Mouse (Mus musculus) limb, embryonic 14.5 days (tissue): ENCODE data around the gene Me3. TPM values are rescaled to one million over a fixed set of nuclear protein-coding genes. Genes with fewer than 3 reads are reported as not detected.

Experiments used
- ATAC-seq: fragments of 200-750 bp; cut with Nextera tagmentation; 2 replicates; pipeline ENCODE4 v1.8.0; 2017; ENCODE audit warnings: low read depth, moderate number of reproducible peaks, moderate TSS enrichment; ENCODE audit not compliant: low FRiP score
- DNase-seq: peaks from one replicate; pipeline ENCODE4 v3.0.0-alpha.2; 2015; ENCODE audit warnings: low spot score
- H3K27ac ChIP-seq: fragments of 300-500 bp; sonication (generic); replicated peaks from 2 replicates; pipeline ENCODE4 v1.5.1; 2014; ENCODE audit warnings: low read depth, mild to moderate bottlenecking, low read length, moderate library complexity, mixed read lengths
- H3K27me3 ChIP-seq: fragments of 300-500 bp; sonication (generic); 2 replicates; pipeline ENCODE4 v1.6.1; 2014; ENCODE audit warnings: low read length, mixed read lengths; ENCODE audit not compliant: control insufficient read depth, insufficient read depth
- H3K36me3 ChIP-seq: fragments of 300-500 bp; sonication (generic); 2 replicates; pipeline ENCODE4 v1.6.1; 2014; ENCODE audit warnings: mild to moderate bottlenecking, low read length, moderate library complexity, mixed read lengths; ENCODE audit not compliant: control insufficient read depth, insufficient read depth
- H3K4me1 ChIP-seq: fragments of 300-500 bp; sonication (generic); 2 replicates; pipeline ENCODE4 v1.6.1; 2014; ENCODE audit warnings: antibody characterized with exemption, low read length, mixed read lengths; ENCODE audit not compliant: control insufficient read depth, insufficient read depth
- H3K4me2 ChIP-seq: fragments of 300-500 bp; sonication (generic); replicated peaks from 2 replicates; pipeline ENCODE4 v1.6.1; 2014; ENCODE audit warnings: low read depth, mild to moderate bottlenecking, low read length, moderate library complexity; ENCODE audit not compliant: severe bottlenecking
- H3K4me3 ChIP-seq: fragments of 300-500 bp; sonication (generic); replicated peaks from 2 replicates; pipeline ENCODE4 v1.5.1; 2014; ENCODE audit warnings: low read length
- H3K9ac ChIP-seq: fragments of 300-500 bp; sonication (generic); 2 replicates; pipeline ENCODE4 v1.6.1; 2014; ENCODE audit warnings: mild to moderate bottlenecking, low read depth, low read length, moderate library complexity; ENCODE audit not compliant: severe bottlenecking
- H3K9me3 ChIP-seq: fragments of 300-500 bp; sonication (generic); 2 replicates; pipeline ENCODE4 v1.6.1; 2016; ENCODE audit warnings: low read length; ENCODE audit not compliant: control insufficient read depth
- POLR2A ChIP-seq: fragments of 200-500 bp; IDR thresholded peaks from 2 replicates; pipeline ENCODE4 v1.8.0; 2012; ENCODE audit warnings: inconsistent platforms, mild to moderate bottlenecking, moderate library complexity, borderline replicate concordance; ENCODE audit not compliant: insufficient read depth, insufficient read length; ENCODE audit errors: extremely low read depth
- WGBS: fragments of 180-500 bp; shearing (Covaris S2); extraction: QIAGEN DNeasy Blood & Tissue Kit; methylation state at CpG from one replicate; pipeline ENCODE4 v1.1.7; 2014; 5-methylcytosine and 5-hydroxymethylcytosine counted together
- polyA plus RNA-seq, 2 experiments: library from polyadenylated mRNA; depleted of rRNA in 1 of 2; stranded (reverse) in 1 of 2; unstranded in 1 of 2; fragments of >200 nt; fragmentation: Nextera tagmentation in 1 of 2; extraction: Ambion mirVana in 1 of 2; gene quantifications; 2 replicates each; pipeline versions ENCODE4 v1.2.1 to v1.2.3; 2012 to 2014

Me3 gene
- polyA plus RNA-seq, 2 experiments, result 1.3 to 2.1 TPM

DNA sequence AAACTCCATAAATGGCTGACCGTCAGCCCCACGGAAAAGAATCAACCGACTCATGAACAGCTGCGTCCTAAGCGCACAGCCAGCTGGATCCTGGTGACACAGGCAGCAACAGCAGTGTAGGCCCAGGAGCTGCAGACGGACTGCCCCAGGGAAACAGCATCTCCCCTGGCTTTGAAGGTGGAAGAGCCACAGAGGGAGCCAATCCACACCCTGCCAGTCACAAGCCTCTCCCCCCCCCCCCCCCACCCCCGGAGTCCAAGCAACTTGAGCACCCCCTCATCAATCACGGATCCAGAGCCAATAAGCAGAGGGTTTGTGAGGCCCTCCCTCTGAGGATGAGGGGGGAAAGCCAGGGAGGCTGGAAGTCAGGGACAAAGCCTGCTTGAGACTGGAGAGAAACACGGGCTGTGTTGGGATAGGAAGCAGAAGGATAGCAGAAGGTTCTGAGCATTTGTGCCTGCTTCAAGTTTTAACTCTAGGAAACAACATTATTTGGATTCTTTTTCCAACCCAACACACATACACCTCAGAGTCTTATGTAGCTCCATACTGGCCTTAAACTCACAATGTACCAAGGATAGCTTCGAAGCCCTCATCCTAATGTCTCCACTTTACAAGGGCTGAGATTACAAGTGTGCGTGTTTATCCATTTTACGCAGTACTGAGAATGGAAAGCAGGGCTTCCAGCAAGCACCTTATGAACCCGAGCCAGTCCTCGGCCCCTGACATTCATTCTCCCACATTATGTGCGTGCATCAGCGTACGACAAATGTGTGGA is 224.4 kb downstream of the Me3 start:
- Histone ChIP-seq H3K36me3 (no peaks in the 10 kb centered on the region), H3K9me3 (no peaks in the 10 kb centered on the region), H3K27me3 (no peaks in the 10 kb centered on the region), H3K27ac (no peak overlapping the region), H3K4me2 (0 out of 2 replicates have a peak overlapping the region, but pooled peaks have one; percentile 11), H3K4me3 (no peak overlapping the region), H3K9ac (no peak overlapping the region), H3K4me1 (peaks cover 6% of the 10 kb centered on the region)
- DNase-seq (peak; percentile 45), ATAC-seq (peak; percentile 77)
- 38% methylated on average over 17 of the region's 17 CpGs for WGBS
- TF ChIP-seq POLR2A, result no peak

DNA sequence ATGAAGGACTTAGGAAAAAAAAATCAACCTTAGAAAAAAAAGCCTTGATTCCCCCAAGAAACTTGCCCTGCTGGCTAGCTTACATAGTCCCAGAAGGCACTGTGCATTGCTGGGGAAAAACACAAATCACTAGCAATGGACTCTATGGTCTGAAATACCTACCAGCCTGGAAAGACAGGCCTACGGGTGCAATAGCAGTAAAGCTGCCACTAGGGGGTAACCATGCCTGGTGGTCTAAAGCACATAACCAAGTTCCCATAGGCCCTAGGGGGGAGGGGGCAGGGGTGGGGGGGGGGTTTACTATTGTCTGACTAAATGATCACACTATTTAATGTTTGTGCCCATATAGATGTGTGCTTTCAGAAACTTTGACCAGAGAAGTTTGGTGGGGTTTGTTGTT is 232.6 kb downstream of the Me3 start:
- WGBS, result 84% methylated on average over 1 of the region's 1 CpGs
- H3K4me2 ChIP-seq, result no peak overlapping the region
- H3K4me1 ChIP-seq, result no peaks in the 10 kb centered on the region
- H3K4me3 ChIP-seq, result no peak overlapping the region
- H3K27me3 ChIP-seq, result no peaks in the 10 kb centered on the region
- TF ChIP-seq POLR2A, result no peak
- H3K27ac ChIP-seq, result no peak overlapping the region
- no peaks in the 10 kb centered on the region for H3K36me3 ChIP-seq
- H3K9me3 ChIP-seq, result no peaks in the 10 kb centered on the region
- H3K9ac ChIP-seq, result no peak overlapping the region
- DNase-seq (no peak), ATAC-seq (no peak)

DNA sequence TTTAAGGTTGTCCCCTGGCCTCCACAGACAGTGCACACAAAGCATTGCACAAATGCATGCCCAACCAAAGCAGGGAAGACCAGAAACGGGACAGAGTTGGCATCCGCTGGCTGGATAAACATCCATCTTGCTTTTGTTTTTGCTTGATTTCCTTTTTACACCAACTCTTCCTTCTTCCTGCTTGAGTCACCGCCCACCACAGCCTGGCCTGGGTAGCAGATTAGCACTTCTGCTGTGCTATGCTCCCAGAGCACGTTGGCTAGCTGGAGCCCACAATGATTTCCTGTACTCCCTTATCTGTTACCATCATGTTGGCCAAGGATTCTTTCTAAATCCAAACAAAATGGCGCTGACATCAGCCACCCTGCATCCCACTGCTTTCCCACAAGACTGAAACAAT is 235.0 kb downstream of the Me3 start:
- Histone ChIP-seq H3K4me2 (no peak overlapping the region), H3K9me3 (no peaks in the 10 kb centered on the region), H3K4me1 (no peaks in the 10 kb centered on the region), H3K27ac (no peak overlapping the region), H3K9ac (no peak overlapping the region), H3K36me3 (no peaks in the 10 kb centered on the region), H3K27me3 (no peaks in the 10 kb centered on the region), H3K4me3 (no peak overlapping the region)
- 75% methylated on average over 5 of the region's 5 CpGs for WGBS
- DNase-seq, result no peak
- no peak for TF ChIP-seq POLR2A
- no peak for ATAC-seq

DNA sequence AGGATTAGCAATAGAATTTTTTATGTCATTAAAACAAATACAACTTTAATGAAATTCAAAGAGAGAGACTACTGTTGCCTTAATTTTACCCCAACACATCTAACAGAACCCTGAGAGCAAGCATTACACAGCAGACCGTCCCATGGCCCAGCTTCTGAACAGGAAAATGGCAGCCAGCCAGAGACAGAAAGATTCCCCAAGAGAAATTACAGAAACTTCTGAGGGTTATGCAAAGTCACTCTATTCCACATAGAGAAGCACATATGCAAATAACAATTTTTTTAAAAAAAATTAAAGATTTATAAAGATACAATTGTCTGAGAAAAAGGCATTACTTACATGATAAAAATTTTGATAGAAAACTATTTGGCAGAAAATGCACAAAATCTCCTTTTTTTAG is 247.5 kb downstream of the Me3 start:
- H3K9ac ChIP-seq, result no peak overlapping the region
- no peaks in the 10 kb centered on the region for H3K36me3 ChIP-seq
- H3K4me2 ChIP-seq, result no peak overlapping the region
- ATAC-seq, result no peak
- DNase-seq, result no peak
- 44% methylated on average over 1 of the region's 1 CpGs for WGBS
- no peak for TF ChIP-seq POLR2A
- no peaks in the 10 kb centered on the region for H3K27me3 ChIP-seq
- no peak overlapping the region for H3K4me3 ChIP-seq
- no peaks in the 10 kb centered on the region for H3K9me3 ChIP-seq
- H3K4me1 ChIP-seq, result 0 out of 2 replicates have a peak, but pooled peaks cover 5% of the 10 kb centered on the region
- H3K27ac ChIP-seq, result no peak overlapping the region

DNA sequence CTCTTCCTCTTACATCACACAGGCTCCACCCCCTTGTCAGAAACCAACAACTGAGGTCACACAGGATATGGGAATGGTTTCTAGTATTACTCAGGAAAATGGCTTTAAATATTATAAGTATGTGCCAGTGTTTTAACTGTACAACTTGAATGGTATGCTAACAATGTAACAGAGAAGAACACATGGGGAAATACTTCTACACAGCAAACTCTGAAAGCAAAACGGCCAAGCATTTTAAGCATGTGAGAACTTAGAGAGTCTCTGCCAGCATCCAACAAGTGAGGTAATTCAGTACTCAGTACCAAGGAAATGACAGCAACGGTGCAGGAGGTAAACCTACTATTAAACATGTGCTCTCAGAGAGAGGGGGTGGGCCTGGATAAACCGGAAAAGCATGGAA is 252.4 kb downstream of the Me3 start:
- no peak overlapping the region for H3K4me2 ChIP-seq
- 0 out of 2 replicates have a peak, but pooled peaks cover 6% of the 10 kb centered on the region for H3K4me1 ChIP-seq
- no peaks in the 10 kb centered on the region for H3K27me3 ChIP-seq
- H3K9me3 ChIP-seq, result no peaks in the 10 kb centered on the region
- no peak for TF ChIP-seq POLR2A
- no peak overlapping the region for H3K9ac ChIP-seq
- H3K36me3 ChIP-seq, result no peaks in the 10 kb centered on the region
- 13% methylated on average over 3 of the region's 3 CpGs for WGBS
- ATAC-seq, result no peak
- peak; percentile 31 for DNase-seq
- no peak overlapping the region for H3K27ac ChIP-seq
- H3K4me3 ChIP-seq, result no peak overlapping the region
